Mouse (Mus musculus) spleen, adult 2 months (tissue): ENCODE measurements around the gene Lin28a.

Experiments
- CTCF ChIP-seq: fragments of 200-500 bp; IDR thresholded peaks from 2 replicates; pipeline ENCODE4 v1.5.1; 2011; ENCODE audit warnings: mild to moderate bottlenecking, inconsistent platforms; ENCODE audit not compliant: insufficient read depth, insufficient read length, insufficient replicate concordance; ENCODE audit errors: extremely low read depth
- POLR2A ChIP-seq: fragments of 200-500 bp; IDR thresholded peaks from 2 replicates; pipeline ENCODE4 v1.6.1; 2011; ENCODE audit warnings: low read depth, low read length, inconsistent platforms

DNA sequence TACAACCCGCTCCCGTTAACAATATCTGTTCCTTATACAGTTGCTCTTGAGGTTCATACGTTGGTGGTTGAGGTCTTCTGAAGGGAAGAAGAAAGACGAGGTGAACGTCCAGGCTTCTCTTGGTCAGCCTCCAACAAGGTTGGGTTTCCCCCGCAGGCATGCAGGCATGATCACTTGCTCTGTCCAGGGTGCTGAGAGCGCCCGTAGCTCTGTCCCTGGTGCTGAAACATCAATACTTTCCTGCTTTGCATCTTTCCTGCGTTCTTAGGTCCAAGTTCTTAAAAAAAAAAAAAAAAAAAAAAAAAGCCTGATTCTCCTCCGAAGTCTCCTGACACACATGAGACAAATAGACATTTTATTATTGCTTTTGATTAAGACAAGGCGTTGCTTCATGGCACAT lies 2.0 kb upstream of the Lin28a start:
- TF ChIP-seq CTCF (0 out of 2 replicates have a peak, but pooled peaks have one; percentile 16), POLR2A (no peak)
